Mouse (Mus musculus) E14TG2a.4 (cell line): ENCODE data around the gene Nr5a2.

ENCODE experiments used
- H3K27me3 ChIP-seq: 2 replicates; pipeline ENCODE4 v1.6.1; 2014; ENCODE audit warnings: low read length, control low read depth; ENCODE audit not compliant: insufficient read depth
- H3K36me3 ChIP-seq: 2 replicates; pipeline ENCODE4 v1.6.1; 2014; ENCODE audit warnings: low read length, control low read depth; ENCODE audit not compliant: insufficient read depth
- H3K4me1 ChIP-seq: replicated peaks from 2 replicates; pipeline ENCODE4 v1.6.1; 2014; ENCODE audit warnings: low read depth, low read length, control low read depth
- H3K4me3 ChIP-seq: replicated peaks from 2 replicates; pipeline ENCODE4 v1.5.1; 2014; ENCODE audit warnings: mild to moderate bottlenecking, low read length
- H3K9me3 ChIP-seq: 2 replicates; pipeline ENCODE4 v1.6.1; 2014; ENCODE audit warnings: low read length, control low read depth
- CTCF ChIP-seq: conservative IDR thresholded peaks from 2 replicates; pipeline ENCODE4 v1.5.1; 2014; ENCODE audit warnings: low read length
- NANOG ChIP-seq: IDR thresholded peaks from 2 replicates; pipeline ENCODE4 v1.6.1; 2014; ENCODE audit warnings: borderline replicate concordance, low read length, mixed read lengths
- POU5F1 ChIP-seq: IDR thresholded peaks from 2 replicates; pipeline ENCODE4 v1.6.1; 2014; ENCODE audit warnings: low read length, borderline replicate concordance

Gene Nr5a2

DNA sequence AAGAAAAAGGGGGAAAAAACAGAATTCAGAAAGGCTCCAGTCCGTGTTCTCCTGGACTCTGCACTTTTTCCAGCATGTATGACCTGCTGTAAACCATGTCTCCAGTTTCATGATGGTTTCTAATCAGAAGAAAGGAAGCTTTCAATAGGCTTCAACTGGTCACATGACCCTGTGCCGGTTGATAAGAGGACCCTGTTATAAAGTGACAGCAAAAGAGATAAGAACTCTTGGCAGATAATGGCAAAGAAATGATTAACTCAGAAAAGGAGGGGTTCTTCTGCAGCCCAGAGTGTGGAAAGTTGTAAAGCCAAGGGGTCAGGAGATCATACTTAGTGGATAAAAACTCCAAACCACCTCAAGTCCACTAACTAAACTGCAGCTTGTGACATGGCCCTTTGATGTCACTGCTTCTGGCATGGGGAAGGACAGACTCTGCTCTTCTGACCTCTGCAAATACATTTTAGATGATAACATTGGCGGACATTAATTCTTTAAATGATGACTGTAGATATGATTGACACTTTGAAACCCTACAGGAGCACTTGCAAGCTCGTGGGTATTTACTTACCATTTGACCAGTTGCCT is at the start of gene Nr5a2:
Gene Nr5a2, minus strand, starts transcription at position 21 of the 585 bp plus-strand sequence.
- no peak for TF ChIP-seq NANOG
- TF ChIP-seq CTCF, result no peak
- no peak for TF ChIP-seq POU5F1

GRCm38 (mm10) chr1:137008726-137009239 is 48.5 kb upstream of the Nr5a2 start:
- H3K9me3 ChIP-seq, result no peaks in the 10 kb centered on the region

More for the DNA sequence above, at the start of gene Nr5a2:
- H3K36me3 ChIP-seq, result no peaks in the 10 kb centered on the region
- H3K9me3 ChIP-seq, result no peaks in the 10 kb centered on the region; the same call in 1 of the 2 replicates
- peaks cover 37% of the 10 kb centered on the region for H3K4me1 ChIP-seq
- no peak within 1 kb of the TSS for H3K4me3 ChIP-seq
- peaks cover 6% of the 10 kb centered on the region; the same call in 1 of the 2 replicates for H3K27me3 ChIP-seq

DNA sequence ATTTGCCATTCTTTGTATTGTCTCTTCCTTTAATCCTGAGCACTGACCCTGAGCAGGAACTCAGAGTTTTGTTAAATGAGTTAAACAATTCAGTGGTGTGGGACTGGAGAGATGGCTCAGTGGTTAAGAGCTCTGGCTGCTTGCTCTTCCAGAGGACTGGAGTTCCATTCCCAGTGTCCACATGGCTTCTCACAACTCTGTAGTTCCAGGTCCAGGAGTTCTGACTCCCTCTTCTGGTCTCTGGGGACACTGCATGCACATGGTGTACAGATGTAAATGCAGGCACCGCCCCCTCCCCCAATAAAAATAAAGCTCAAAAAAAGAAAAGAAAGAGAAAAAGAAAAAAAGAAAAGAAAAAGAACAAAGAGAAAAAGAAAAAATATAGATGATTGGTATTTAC is 43.6 kb upstream of the Nr5a2 start:
- H3K4me3 ChIP-seq, result no peak overlapping the region
- H3K36me3 ChIP-seq, result no peaks in the 10 kb centered on the region
- TF ChIP-seq POU5F1 (no peak), NANOG (no peak), CTCF (peak; percentile 28; the same call in 1 of the 2 replicates)
- H3K27me3 ChIP-seq, result no peaks in the 10 kb centered on the region
- H3K9me3 ChIP-seq, result no peaks in the 10 kb centered on the region
- peaks cover 37% of the 10 kb centered on the region for H3K4me1 ChIP-seq

More at GRCm38 (mm10) chr1:137008726-137009239, 48.5 kb upstream of the Nr5a2 start:
- Histone ChIP-seq H3K4me1 (peaks cover 34% of the 10 kb centered on the region), H3K27me3 (no peaks in the 10 kb centered on the region), H3K4me3 (no peak overlapping the region), H3K36me3 (no peaks in the 10 kb centered on the region)
- TF ChIP-seq POU5F1 (no peak), CTCF (no peak), NANOG (no peak)

GRCm38 (mm10) chr1:137003144-137003543 is 42.9 kb upstream of the Nr5a2 start:
- no peaks in the 10 kb centered on the region for H3K36me3 ChIP-seq
- TF ChIP-seq NANOG (no peak), CTCF (no peak), POU5F1 (no peak)
- H3K9me3 ChIP-seq, result no peaks in the 10 kb centered on the region
- no peaks in the 10 kb centered on the region for H3K27me3 ChIP-seq
- no peak overlapping the region for H3K4me3 ChIP-seq
- peaks cover 31% of the 10 kb centered on the region for H3K4me1 ChIP-seq

GRCm38 (mm10) chr1:136991762-136992352 is 31.6 kb upstream of the Nr5a2 start:
- TF ChIP-seq NANOG (no peak), POU5F1 (no peak), CTCF (no peak)
- Histone ChIP-seq H3K4me3 (no peak overlapping the region), H3K27me3 (no peaks in the 10 kb centered on the region), H3K4me1 (peaks cover 18% of the 10 kb centered on the region), H3K36me3 (no peaks in the 10 kb centered on the region), H3K9me3 (no peaks in the 10 kb centered on the region; the same call in 1 of the 2 replicates)

DNA sequence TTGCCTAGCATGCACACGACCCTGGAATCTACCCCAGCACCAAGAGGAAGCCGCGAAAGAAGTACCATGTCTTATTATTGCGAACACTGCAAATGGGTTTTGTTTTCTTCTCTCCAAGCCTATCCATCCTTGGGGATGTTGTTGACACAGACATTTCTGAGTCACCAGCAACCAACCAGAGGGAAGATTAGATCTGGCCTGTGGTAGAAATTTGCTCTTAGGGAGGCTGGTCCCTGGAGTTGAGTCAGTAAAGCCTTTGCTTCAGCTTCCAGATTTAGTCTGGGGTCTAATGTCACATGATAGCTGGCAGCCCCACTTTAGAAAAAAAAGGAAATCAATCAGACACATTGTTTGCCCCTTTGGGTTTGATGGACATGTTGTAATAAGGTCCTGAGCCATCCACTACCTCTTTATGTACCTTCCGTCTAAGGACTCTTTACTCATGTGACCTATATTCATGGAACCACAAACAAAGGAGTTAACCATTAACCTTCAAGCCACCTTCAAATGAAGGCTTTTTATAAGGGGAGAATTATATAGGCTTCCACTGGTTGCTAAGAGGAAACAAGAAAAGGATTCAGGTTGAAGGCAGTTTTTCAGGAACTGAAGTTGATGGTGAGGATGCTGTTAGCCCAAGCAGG is 20.1 kb upstream of the Nr5a2 start:
- Histone ChIP-seq H3K9me3 (peaks cover 3% of the 10 kb centered on the region), H3K27me3 (0 out of 2 replicates have a peak, but pooled peaks cover under 1% of the 10 kb centered on the region), H3K4me3 (no peak overlapping the region), H3K4me1 (peaks cover 19% of the 10 kb centered on the region), H3K36me3 (no peaks in the 10 kb centered on the region)
- TF ChIP-seq NANOG (no peak), POU5F1 (no peak)

DNA sequence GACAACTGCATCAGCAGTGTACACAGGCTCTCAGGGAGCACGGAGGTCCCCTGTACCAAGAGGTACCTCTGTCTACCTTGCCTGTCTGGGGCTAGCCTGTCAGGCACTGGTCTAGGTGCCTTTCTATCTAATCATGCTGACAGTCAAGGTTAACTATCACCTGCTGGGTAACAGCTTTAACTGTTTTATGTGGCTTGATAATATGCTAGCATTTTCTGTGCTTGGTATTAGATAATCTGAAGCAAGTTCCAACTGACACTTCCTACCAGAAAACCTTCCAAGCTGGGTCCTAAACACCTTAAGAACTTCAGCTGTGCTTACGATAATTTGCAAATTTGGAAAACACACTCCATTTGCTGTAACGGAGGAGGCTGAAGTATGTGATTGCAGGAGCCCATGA is 17.6 kb upstream of the Nr5a2 start:
- TF ChIP-seq POU5F1, result no peak
- TF ChIP-seq NANOG, result no peak
- TF ChIP-seq CTCF, result no peak
- Histone ChIP-seq H3K27me3 (no peaks in the 10 kb centered on the region), H3K9me3 (peaks cover 10% of the 10 kb centered on the region), H3K4me3 (no peak overlapping the region), H3K36me3 (no peaks in the 10 kb centered on the region), H3K4me1 (peaks cover 12% of the 10 kb centered on the region)

DNA sequence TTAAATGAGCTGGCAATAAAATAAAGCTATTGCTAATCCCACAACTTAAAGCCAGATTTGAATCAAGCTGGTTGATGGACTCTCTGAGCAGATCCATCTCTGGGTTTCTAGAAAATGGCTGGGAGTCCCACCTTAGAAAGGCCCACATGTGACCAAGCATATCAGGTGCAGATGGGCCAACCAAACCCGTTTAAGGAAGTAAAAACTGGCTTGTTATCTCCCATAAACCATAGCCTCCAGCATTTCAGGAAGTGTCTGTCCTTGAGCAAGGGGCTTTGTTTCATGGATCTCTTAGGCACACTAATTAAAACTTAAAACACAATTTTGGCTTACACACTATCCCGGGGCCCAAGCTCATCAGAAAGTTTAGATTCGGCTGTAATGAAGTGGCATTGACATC is 13.8 kb upstream of the Nr5a2 start:
- Histone ChIP-seq H3K27me3 (no peaks in the 10 kb centered on the region), H3K9me3 (peaks cover 10% of the 10 kb centered on the region), H3K4me3 (no peak overlapping the region), H3K36me3 (no peaks in the 10 kb centered on the region), H3K4me1 (peaks cover 17% of the 10 kb centered on the region)
- TF ChIP-seq NANOG, result no peak
- TF ChIP-seq CTCF, result no peak

GRCm38 (mm10) chr1:136973016-136973415 is 12.8 kb upstream of the Nr5a2 start:
- TF ChIP-seq POU5F1 (no peak), NANOG (no peak)
- Histone ChIP-seq H3K4me3 (no peak overlapping the region), H3K4me1 (peaks cover 18% of the 10 kb centered on the region), H3K27me3 (no peaks in the 10 kb centered on the region), H3K36me3 (no peaks in the 10 kb centered on the region), H3K9me3 (peaks cover 10% of the 10 kb centered on the region)
